Mouse (Mus musculus) cerebellum, postnatal 36 days (tissue): ENCODE results near the gene Sdr9c7.
"Not testable (repeated sequence)": the region's sequence is repeated elsewhere in the genome, so short reads cannot be mapped to it uniquely, and the experiment has no call there.

Source experiments
- DNase-seq, 2 experiments: peaks; one replicate each; pipeline ENCODE4 v3.0.0; 2021 to 2022; ENCODE audit warnings: mixed read lengths in 2 of 2

Sdr9c7 gene

DNA sequence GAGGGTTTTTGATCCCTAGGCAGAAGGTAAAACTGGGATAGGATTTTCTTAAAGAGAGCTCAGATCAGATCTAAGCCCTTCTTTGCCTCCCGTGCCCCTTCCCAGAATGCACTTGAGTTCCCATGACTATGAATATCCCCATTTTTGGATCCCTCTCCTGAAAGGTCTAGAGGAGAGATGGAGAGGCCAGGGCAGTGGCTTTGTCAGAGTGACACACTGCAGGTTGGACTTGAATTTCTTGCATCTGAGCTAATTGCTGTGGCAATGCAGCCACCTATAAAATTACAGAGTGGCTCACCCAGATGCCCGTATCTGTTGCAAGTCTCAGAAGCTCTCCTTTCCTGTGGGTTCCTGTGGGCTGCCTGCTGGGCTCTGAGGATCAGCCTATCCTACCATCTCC is at the start of gene Sdr9c7:
Gene Sdr9c7 (plus strand): TSS at position 301 of the 400 bp plus-strand sequence.
- DNase-seq, result no peak

DNA sequence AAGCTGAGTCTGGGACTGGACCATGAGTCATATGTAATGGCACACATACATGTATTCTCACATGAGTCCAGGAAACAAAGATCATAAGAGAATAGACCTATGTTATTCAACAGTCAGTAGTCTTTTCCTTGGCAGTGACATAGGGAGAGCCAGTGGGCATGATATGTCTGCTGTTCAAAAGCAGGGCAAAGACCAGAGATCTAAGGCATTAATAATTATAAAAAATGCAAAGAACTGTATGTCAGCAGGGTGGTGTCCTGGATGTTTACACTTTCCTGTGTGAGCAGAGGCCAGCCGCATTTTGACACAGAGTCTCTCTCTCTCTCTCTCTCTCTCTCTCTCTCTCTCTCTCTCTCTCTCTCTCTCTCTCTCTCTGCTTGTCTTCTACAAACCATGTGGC is 48.7 kb upstream of the Sdr9c7 start, which contains the start of gene Rdh19:
Gene Rdh19 (plus strand): TSS at position 301 of the 400 bp plus-strand sequence.
- no peak for DNase-seq

GRCm38 (mm10) chr10:127856376-127856775 is 41.9 kb upstream of the Sdr9c7 start:
- DNase-seq, result peak; percentile 49 to 60

GRCm38 (mm10) chr10:127864931-127865330 is 33.4 kb upstream of the Sdr9c7 start:
- DNase-seq, result no peak

- DNase-seq, result no peak
Observed at GRCm38 (mm10) chr10:127866232-127866631, 32.1 kb upstream of the Sdr9c7 start, which contains the start of gene Rdh16f2. Rdh16f2 (plus strand) TSS chr10:127866474.

GRCm38 (mm10) chr10:127872484-127872883 is 25.8 kb upstream of the Sdr9c7 start:
- DNase-seq, result no peak

DNA sequence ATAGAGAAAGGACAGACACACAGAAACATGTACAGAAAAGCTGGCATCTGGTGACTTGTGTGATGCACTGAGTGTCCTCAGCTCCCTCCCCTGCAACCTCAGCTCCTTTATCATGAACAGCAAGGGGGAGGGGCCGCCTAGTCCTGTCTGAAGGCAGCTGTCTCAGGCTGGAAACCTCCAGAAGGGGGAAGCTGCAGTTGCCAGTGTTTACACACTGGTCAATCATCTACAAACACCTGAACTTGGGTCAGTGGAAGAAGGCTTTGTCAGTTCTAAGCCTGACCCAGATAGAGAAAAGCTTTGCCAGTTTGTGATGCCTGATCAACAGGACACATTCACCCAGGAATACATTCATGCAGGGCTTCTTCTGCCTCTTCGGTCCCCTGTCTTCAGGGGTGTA is 20.6 kb upstream of the Sdr9c7 start:
- DNase-seq, result no peak

DNA sequence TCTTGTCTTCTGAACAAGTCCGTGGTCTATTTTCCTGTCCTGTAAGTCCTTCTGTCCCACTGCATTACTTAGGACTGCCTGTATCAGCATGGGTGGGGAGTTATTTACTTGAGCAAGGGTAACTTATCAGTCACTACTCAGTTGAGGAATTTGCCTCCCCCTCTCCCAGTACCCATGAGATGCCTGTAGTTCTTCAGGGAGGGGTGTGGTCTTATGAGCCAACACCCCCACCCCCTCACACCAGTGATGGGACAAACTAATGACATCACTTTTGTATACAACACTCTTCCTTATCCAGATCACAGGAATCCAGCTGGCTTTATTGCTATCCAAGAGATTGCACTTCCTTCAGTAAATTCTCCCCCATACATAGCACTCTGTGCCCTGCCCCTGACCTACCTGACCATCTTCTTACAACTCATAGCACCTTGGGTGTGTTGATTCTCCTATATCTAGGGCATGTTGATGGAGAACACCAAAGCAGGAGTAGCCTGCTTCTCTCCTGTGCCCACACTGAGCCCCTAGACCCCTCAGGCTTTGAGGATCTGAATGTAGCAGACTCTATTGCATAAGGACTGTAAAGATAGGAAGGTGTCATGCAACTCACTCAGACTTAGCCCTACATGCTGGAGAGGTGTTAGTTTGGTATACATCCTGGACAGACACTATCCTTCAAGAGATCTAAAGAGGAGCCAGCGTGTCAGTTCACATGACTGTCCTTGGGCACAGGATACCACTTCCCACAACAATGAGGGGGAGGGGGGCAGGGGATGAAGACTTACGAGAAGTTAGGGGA is 19.9 kb upstream of the Sdr9c7 start:
- no peak for DNase-seq

- DNase-seq, result peak in 1 of 2 experiments; percentile 3
Observed at GRCm38 (mm10) chr10:127879155-127879688, 19.1 kb upstream of the Sdr9c7 start.

DNA sequence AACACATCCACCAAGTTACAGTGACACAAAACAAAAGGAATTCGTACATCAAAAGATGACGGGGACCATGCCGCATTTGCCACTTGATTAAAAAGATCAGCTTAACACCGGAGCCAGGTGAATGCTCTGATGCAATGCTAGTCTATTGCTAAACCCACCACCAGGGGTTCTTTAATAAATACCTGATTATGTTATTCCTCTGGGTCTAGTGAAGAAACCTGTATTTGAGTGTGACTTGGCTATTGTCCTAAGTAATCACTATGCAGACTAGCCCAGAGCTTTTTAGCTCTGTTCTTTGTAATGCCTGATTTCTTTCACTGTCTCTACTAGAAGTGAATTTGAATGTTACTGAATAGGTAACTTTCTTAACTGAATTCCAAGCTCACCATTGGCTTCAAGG is 17.3 kb upstream of the Sdr9c7 start:
- no peak for DNase-seq

DNA sequence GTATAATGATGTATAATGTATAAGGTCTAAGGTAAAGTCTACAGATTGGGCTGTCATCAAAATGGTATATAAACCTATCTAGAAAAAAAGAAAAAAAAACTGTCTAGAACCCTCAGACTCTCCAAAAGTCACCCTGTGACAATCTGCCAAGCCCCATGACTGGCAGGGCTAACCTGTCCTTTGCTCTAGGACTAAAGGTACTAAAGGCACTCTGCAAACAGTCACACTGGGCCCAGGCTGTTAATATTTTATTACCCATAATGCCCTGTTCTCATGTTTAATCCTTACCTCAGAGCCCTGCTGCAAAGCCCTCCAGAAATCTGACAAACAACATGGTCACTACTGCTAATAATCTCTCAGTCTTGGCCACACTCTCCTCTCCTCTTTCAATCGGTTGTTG is 11.8 kb upstream of the Sdr9c7 start:
- DNase-seq, result no peak

GRCm38 (mm10) chr10:127886971-127887370 is 11.3 kb upstream of the Sdr9c7 start:
- no peak for DNase-seq

- no peak for DNase-seq
Observed at GRCm38 (mm10) chr10:127888605-127889004, 9.7 kb upstream of the Sdr9c7 start, which contains the start of gene Rdh7. Rdh7 (minus strand) TSS chr10:127888817.

GRCm38 (mm10) chr10:127891481-127891880 is 6.8 kb upstream of the Sdr9c7 start:
- DNase-seq, result no peak

- DNase-seq, result not testable (repeated sequence)
Observed at GRCm38 (mm10) chr10:127893163-127894022, 4.9 kb upstream of the Sdr9c7 start.

GRCm38 (mm10) chr10:127896705-127897104 is 1.6 kb upstream of the Sdr9c7 start:
- no peak for DNase-seq

GRCm38 (mm10) chr10:127897506-127897905 is 812 bp upstream of the Sdr9c7 start:
- no peak for DNase-seq

DNA sequence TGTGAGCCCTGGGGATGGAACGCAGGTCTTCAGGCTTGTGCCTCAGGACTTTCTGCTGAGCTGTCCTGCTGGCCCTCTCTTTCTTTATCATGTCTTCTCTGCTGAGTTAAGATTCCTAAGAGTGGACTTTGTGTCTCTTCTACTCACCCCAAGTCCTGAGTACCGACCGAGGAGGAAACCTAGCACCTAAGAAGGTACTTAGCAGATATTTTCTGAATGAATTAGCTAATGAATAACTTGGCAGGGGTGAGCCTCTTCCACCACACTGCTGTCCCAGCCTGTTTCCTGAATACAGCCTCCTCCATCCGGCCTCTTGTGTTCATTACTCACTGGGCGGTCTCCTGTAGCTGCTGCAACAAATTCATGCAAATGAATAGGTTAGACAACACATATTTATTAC is 1.5 kb downstream of the Sdr9c7 start:
- DNase-seq, result no peak

DNA sequence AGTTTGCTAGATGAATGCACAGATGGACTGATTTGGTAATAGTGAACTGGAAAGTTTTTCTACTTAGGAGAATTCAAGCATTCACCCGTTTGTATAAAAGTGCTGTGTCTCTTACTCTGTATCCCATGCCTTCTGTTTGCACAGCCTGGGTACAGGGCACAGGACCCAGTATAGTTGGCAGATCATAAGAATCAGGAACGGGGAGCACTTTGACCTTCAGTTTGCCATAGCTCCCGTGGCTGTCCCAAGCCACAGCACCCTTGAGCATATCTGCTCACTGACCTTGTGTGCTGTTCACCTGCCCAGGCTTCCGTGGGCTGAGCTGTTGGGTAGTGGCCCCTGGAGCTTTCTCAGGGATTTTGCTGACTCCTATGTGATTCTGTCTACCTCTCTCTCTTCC is 3.4 kb downstream of the Sdr9c7 start:
- no peak for DNase-seq

DNA sequence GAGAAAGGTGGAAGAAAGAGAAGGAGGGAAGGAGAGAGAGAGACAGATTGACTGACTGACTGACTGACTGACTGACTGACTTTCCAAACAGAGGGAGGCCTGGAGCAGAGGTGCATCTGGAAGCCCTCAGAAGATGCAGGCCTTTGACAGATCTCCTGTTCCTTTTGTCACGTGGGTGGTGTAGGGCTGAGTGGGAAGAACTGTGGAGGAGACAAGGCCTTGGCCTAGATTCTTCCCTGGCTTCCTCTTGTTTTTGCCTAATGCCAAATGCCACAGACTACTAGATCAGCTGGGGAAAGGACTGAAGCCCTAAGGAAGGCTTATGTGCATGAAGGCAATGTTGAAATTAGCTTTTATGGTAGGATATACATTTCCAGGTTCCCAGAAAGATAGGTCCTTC is 4.8 kb downstream of the Sdr9c7 start:
- DNase-seq, result no peak

GRCm38 (mm10) chr10:127904718-127905446 is 6.6 kb downstream of the Sdr9c7 start:
- DNase-seq, result peak in 1 of 2 experiments; percentile 4

DNA sequence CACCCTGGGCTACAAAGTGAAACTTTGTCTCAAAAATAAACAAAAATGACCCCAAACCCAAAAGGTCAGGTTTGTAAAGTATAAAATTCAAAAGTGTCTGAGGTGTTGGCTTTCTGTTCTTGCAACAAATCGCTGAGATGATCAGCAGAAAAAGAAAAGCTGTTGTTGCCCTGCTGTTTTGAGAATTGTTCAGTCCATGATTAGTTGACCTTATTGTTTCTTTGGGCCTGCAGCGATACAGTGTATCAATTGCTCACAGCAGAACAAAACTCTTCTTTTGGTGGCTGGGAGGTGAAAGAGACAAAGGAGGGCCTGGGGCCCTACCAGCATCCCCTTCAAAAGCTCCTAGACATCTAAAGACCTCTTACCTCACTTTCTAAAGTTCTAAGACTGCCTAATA is 7.8 kb downstream of the Sdr9c7 start:
- DNase-seq, result no peak
